Mouse (Mus musculus) small intestine, adult 2 months (tissue): ENCODE data around the gene Entpd8. TPM values are rescaled to one million over a fixed set of nuclear protein-coding genes. Genes with fewer than 3 reads are reported as not detected.

Experiments used
- H3K27ac ChIP-seq: fragments of 200-500 bp; 2 replicates; pipeline ENCODE4 v1.5.1; 2012; ENCODE audit warnings: low read depth, low read length, control low read depth, inconsistent platforms; ENCODE audit not compliant: insufficient read depth
- H3K27me3 ChIP-seq: fragments of 200-500 bp; 2 replicates; pipeline ENCODE4 v1.6.1; 2012; ENCODE audit warnings: mild to moderate bottlenecking, moderate library complexity, low read length, inconsistent platforms; ENCODE audit not compliant: control insufficient read depth, insufficient read depth
- H3K36me3 ChIP-seq: fragments of 200-500 bp; 2 replicates; pipeline ENCODE4 v1.6.1; 2012; ENCODE audit warnings: mild to moderate bottlenecking, low read length, control low read depth, inconsistent platforms; ENCODE audit not compliant: control insufficient read depth, insufficient read depth
- H3K4me1 ChIP-seq: fragments of 200-500 bp; 2 replicates; pipeline ENCODE4 v1.6.1; 2012; ENCODE audit warnings: low read length, inconsistent platforms, mixed read lengths; ENCODE audit not compliant: control insufficient read depth, insufficient read depth, insufficient read length
- H3K4me3 ChIP-seq: fragments of 200-500 bp; 2 replicates; pipeline ENCODE4 v1.5.1; 2012; ENCODE audit warnings: low read depth, mild to moderate bottlenecking, control low read depth, inconsistent platforms, low read length, moderate library complexity
- CTCF ChIP-seq: fragments of 200-500 bp; IDR thresholded peaks from 2 replicates; pipeline ENCODE4 v1.5.1; 2012; ENCODE audit warnings: low read depth, mild to moderate bottlenecking, control low read depth, inconsistent platforms, low read length, moderate library complexity, mixed read lengths; ENCODE audit not compliant: insufficient replicate concordance, insufficient read length; ENCODE audit errors: extremely low read depth
- POLR2A ChIP-seq: fragments of 200-500 bp; IDR thresholded peaks from 2 replicates; pipeline ENCODE4 v1.6.1; 2012; ENCODE audit warnings: low read depth, mild to moderate bottlenecking, control low read depth, inconsistent platforms, low read length, moderate library complexity
- WGBS: fragments of 180-500 bp; shearing (Covaris S2); methylation state at CpG from one replicate; pipeline ENCODE4 v1.1.7; 2018; 5-methylcytosine and 5-hydroxymethylcytosine counted together
- polyA plus RNA-seq: library from polyadenylated mRNA; depleted of rRNA; stranded (reverse); fragments of >200 nt; gene quantifications from 2 replicates; pipeline ENCODE4 v1.2.3, GENCODE M21; 2012; rRNA removed

Gene Entpd8
- polyA plus RNA-seq, 1 experiment, result 281 TPM

- no peaks in the 10 kb centered on the region for H3K27me3 ChIP-seq
- H3K27ac ChIP-seq, result no peak overlapping the region
- no peaks in the 10 kb centered on the region for H3K4me1 ChIP-seq
- 45% methylated on average over 5 of the region's 5 CpGs for WGBS
- TF ChIP-seq CTCF (no peak), POLR2A (no peak)
- H3K36me3 ChIP-seq, result no peaks in the 10 kb centered on the region
- H3K4me3 ChIP-seq, result no peak overlapping the region
Measured at GRCm38 (mm10) chr2:25123527-25123926, 43.4 kb downstream of the Entpd8 start.

- TF ChIP-seq POLR2A, result no peak
- TF ChIP-seq CTCF, result no peak
- no peak overlapping the region for H3K4me3 ChIP-seq
- WGBS, result 50% methylated on average over 3 of the region's 3 CpGs
- no peak overlapping the region for H3K27ac ChIP-seq
- H3K36me3 ChIP-seq, result no peaks in the 10 kb centered on the region
- H3K27me3 ChIP-seq, result no peaks in the 10 kb centered on the region
- no peaks in the 10 kb centered on the region for H3K4me1 ChIP-seq
Measured at GRCm38 (mm10) chr2:25124411-25124810, 44.3 kb downstream of the Entpd8 start.

- TF ChIP-seq CTCF (no peak), POLR2A (no peak)
- no peak overlapping the region for H3K27ac ChIP-seq
Measured at GRCm38 (mm10) chr2:25125146-25125545, 45.0 kb downstream of the Entpd8 start.

GRCm38 (mm10) chr2:25126011-25127010 lies 46.2 kb downstream of the Entpd8 start:
- H3K27ac ChIP-seq, result no peak overlapping the region
- H3K4me3 ChIP-seq, result no peak overlapping the region
- H3K36me3 ChIP-seq, result no peaks in the 10 kb centered on the region
- H3K27me3 ChIP-seq, result no peaks in the 10 kb centered on the region
- WGBS, result 53% methylated on average over 19 of the region's 19 CpGs
- H3K4me1 ChIP-seq, result no peaks in the 10 kb centered on the region
- no peak for TF ChIP-seq POLR2A
- TF ChIP-seq CTCF, result no peak

More at GRCm38 (mm10) chr2:25125146-25125545, 45.0 kb downstream of the Entpd8 start:
- WGBS, result 93% methylated on average over 6 of the region's 6 CpGs
- H3K4me1 ChIP-seq, result no peaks in the 10 kb centered on the region
- H3K36me3 ChIP-seq, result no peaks in the 10 kb centered on the region
- no peaks in the 10 kb centered on the region for H3K27me3 ChIP-seq
- no peak overlapping the region for H3K4me3 ChIP-seq

GRCm38 (mm10) chr2:25127206-25127605 lies 47.1 kb downstream of the Entpd8 start:
- no peak for TF ChIP-seq POLR2A
- peak; percentile 91; the same call in 1 of the 2 replicates for TF ChIP-seq CTCF
- no peaks in the 10 kb centered on the region for H3K27me3 ChIP-seq
- H3K36me3 ChIP-seq, result no peaks in the 10 kb centered on the region
- 30% methylated on average over 5 of the region's 5 CpGs for WGBS
- H3K4me1 ChIP-seq, result no peaks in the 10 kb centered on the region
- no peak overlapping the region for H3K27ac ChIP-seq
- H3K4me3 ChIP-seq, result no peak overlapping the region

GRCm38 (mm10) chr2:25128072-25128471 lies 48.0 kb downstream of the Entpd8 start:
- H3K4me1 ChIP-seq, result no peaks in the 10 kb centered on the region
- TF ChIP-seq POLR2A (no peak), CTCF (no peak)
- no peak overlapping the region for H3K27ac ChIP-seq
- H3K4me3 ChIP-seq, result no peak overlapping the region
- WGBS, result 82% methylated on average over 11 of the region's 11 CpGs
- no peaks in the 10 kb centered on the region for H3K36me3 ChIP-seq
- no peaks in the 10 kb centered on the region for H3K27me3 ChIP-seq

- 78% methylated on average over 9 of the region's 9 CpGs for WGBS
- H3K27me3 ChIP-seq, result no peaks in the 10 kb centered on the region
- H3K36me3 ChIP-seq, result no peaks in the 10 kb centered on the region
- H3K4me3 ChIP-seq, result no peak overlapping the region
- no peak overlapping the region for H3K27ac ChIP-seq
- H3K4me1 ChIP-seq, result no peaks in the 10 kb centered on the region
- no peak for TF ChIP-seq CTCF
- no peak for TF ChIP-seq POLR2A
Measured at GRCm38 (mm10) chr2:25131601-25132000, 51.5 kb downstream of the Entpd8 start.

Other genes starting within 250 kb of the Entpd8 start
- gene Ehmt1, start 160.7 kb upstream of the Entpd8 start, polyA plus RNA-seq, result 21.0 and 32.2 TPM in 2 replicates
- 105 and 166 TPM in 2 replicates for gene Arrdc1, start 145.1 kb upstream of the Entpd8 start, polyA plus RNA-seq
- gene Zmynd19, start 130.5 kb upstream of the Entpd8 start, polyA plus RNA-seq, result 1.7 and 3.2 TPM in 2 replicates
- 4.1 and 7.1 TPM in 2 replicates for gene Dph7, start 117.9 kb upstream of the Entpd8 start, polyA plus RNA-seq
- gene Mrpl41, start 105.2 kb upstream of the Entpd8 start, polyA plus RNA-seq, result 9.8 and 14.6 TPM in 2 replicates
- 7.4 and 20.5 TPM in 2 replicates for gene Pnpla7, start 104.3 kb upstream of the Entpd8 start, polyA plus RNA-seq
- gene Nsmf, start 25.9 kb upstream of the Entpd8 start, polyA plus RNA-seq, result 93.0 and 100 TPM in 2 replicates
- 14.1 and 15.5 TPM in 2 replicates for gene Noxa1, start 14.8 kb downstream of the Entpd8 start, polyA plus RNA-seq
- gene Nrarp, start 100.5 kb downstream of the Entpd8 start, polyA plus RNA-seq, result 24.4 and 39.0 TPM in 2 replicates
- gene Tor4a, start 116.6 kb downstream of the Entpd8 start, polyA plus RNA-seq, result 37.3 and 49.3 TPM in 2 replicates
- gene Nelfb, start 131.2 kb downstream of the Entpd8 start, polyA plus RNA-seq, result 21.8 and 37.2 TPM in 2 replicates
- not detected in 2 replicates for gene Stpg3, start 134.3 kb downstream of the Entpd8 start, polyA plus RNA-seq
- 0.10 TPM in 1 of 2 replicates, not detected in the other for gene Fam166a, start 138.4 kb downstream of the Entpd8 start, polyA plus RNA-seq
- gene Tubb4b, start 144.4 kb downstream of the Entpd8 start, polyA plus RNA-seq, result 481 and 881 TPM in 2 replicates
- 0.05 and 5.6 TPM in 2 replicates for gene Slc34a3, start 154.1 kb downstream of the Entpd8 start, polyA plus RNA-seq
- gene Rnf224, start 156.5 kb downstream of the Entpd8 start, polyA plus RNA-seq, result 0.10 TPM in 1 of 2 replicates, not detected in the other
- gene Rnf208, start 162.0 kb downstream of the Entpd8 start, polyA plus RNA-seq, result 7.3 and 145 TPM in 2 replicates
- 1.7 and 10.7 TPM in 2 replicates for gene Cysrt1, start 162.1 kb downstream of the Entpd8 start, polyA plus RNA-seq
- gene AL732309.1, start 166.6 kb downstream of the Entpd8 start, polyA plus RNA-seq, result 15.3 and 45.8 TPM in 2 replicates
- 29.8 and 51.5 TPM in 2 replicates for gene Tmem203, start 175.1 kb downstream of the Entpd8 start, polyA plus RNA-seq
- 183 and 436 TPM in 2 replicates for gene Tprn, start 182.3 kb downstream of the Entpd8 start, polyA plus RNA-seq
- 40.7 and 55.9 TPM in 2 replicates for gene Ssna1, start 192.1 kb downstream of the Entpd8 start, polyA plus RNA-seq
- gene Anapc2, start 192.2 kb downstream of the Entpd8 start, polyA plus RNA-seq, result 31.0 and 71.6 TPM in 2 replicates
- not detected in 2 replicates for gene Tmem210, start 207.8 kb downstream of the Entpd8 start, polyA plus RNA-seq
- 49.7 and 138 TPM in 2 replicates for gene Lrrc26, start 209.6 kb downstream of the Entpd8 start, polyA plus RNA-seq
- gene Grin1, start 238.9 kb downstream of the Entpd8 start, polyA plus RNA-seq, result 0.34 and 0.63 TPM in 2 replicates